Mouse (Mus musculus) G1E (cell line): ENCODE measurements at regions not wholly inside any gene's neighbourhood (a gene's known extent, or its start where the extent isn't known, plus 50 kb on each side); places are given as distances from the start of the nearest gene placed in this dataset.

ENCODE experiments used
- CTCF ChIP-seq: IDR thresholded peaks from 2 replicates; pipeline ENCODE4 v1.5.1; 2012; ENCODE audit warnings: low read depth, low read length, inconsistent platforms, mixed read lengths
- GATA2 ChIP-seq: IDR thresholded peaks from 2 replicates; pipeline ENCODE4 v1.6.1; 2012; ENCODE audit warnings: low read depth, low read length, inconsistent platforms, borderline replicate concordance

- no peak for TF ChIP-seq CTCF
- TF ChIP-seq GATA2: no peak
These were observed 168.8 kb downstream of the Tomm20 start for GRCm38 (mm10) chr8:126776605-126777469.
